Mouse (Mus musculus) heart, postnatal 4 days (tissue): ENCODE data around the gene Glb1. TPM values are rescaled to one million over a fixed set of nuclear protein-coding genes. Genes with fewer than 3 reads are reported as not detected.
"Not testable (repeated sequence)": the region's sequence is repeated elsewhere in the genome, so short reads cannot be mapped to it uniquely, and the experiment has no call there.

Experiments used
- DNase-seq: peaks from one replicate; pipeline ENCODE4 v3.0.0; 2021
- total RNA-seq, 2 experiments: library from RNA; stranded (reverse); gene quantifications; 2 replicates each; pipeline ENCODE4 v1.2.3; 2021

Gene Glb1
- total RNA-seq, 2 experiments from 2014 or later: 25.0 to 26.0 TPM

DNA sequence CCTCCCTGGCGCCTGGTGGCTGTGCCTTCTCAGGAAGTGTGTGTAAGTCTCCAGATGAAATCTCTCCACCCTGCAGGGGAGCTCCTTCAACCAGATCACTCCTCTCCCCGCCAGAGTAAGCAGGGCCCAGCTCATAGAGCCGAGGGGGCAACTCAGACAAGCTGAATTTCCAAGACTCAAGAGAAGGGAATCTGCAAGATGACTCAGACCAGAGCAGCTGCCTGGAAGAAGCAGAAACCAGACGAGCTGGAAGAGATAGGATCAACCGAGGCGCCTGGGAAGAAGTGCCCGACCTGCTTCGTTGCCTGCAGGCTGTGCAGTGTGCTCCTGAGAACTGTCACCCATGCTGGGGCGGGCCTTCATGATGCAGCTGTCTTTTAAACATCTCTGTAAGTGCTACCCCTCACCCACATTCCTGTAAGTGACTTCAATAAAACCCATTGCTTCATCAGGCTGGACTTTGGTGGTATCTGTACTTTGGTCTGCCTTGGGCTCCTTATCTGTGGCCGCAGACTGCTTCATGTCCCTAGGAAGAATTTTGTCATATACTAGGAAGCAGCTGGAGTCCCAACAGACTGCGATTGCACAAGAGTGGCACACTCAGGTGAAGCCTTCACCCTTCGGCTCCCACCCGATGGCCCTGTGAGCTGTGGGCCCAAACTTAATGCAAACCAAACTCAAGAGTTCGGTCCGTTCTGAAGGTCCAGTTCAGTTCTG is 102.0 kb downstream of the Glb1 start:
- DNase-seq: no peak

DNA sequence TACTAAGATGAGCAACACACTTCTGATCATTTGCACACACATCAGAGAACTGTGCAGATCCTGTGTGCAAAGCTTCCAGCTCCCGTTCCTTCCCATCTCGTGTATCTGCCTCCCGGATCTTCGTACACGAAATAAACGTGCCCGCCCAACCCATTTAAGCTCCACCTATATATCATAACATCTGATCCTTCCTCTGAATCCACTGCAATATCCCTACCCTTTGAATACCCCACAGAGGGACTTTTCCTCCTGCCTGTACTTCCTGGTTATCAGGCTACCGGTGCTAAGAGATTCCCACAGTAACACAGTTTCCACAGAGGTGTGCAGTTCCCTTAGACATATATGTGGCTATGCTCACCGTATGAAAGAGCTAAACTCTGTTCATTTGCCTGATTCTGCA is 103.9 kb downstream of the Glb1 start, which contains the start of gene Ccr4:
Ccr4 (minus strand) TSS at position 101 of the 400 bp plus-strand sequence.
- DNase-seq: no peak

GRCm38 (mm10) chr9:114506564-114506963 is 105.7 kb downstream of the Glb1 start:
- DNase-seq: no peak

DNA sequence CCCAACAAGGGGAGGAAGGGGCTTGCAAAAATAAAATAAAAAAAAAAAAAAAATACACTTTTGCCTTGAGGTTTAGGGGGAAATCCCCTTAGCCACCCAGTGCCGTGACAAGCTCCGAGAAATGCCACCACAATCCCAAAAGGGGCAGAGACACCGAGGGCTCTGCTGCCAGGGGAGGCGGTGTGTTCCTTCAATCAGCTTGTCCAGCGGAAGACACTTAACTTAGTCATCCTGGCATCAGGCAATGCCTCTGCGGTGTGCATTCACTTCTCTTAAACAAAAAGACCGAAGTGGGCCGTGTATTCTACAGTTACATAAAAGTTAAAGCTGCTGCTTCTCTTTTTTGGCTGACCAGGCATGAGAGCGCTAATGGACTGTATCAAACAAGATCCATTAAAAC is 106.5 kb downstream of the Glb1 start:
- DNase-seq: no peak

DNA sequence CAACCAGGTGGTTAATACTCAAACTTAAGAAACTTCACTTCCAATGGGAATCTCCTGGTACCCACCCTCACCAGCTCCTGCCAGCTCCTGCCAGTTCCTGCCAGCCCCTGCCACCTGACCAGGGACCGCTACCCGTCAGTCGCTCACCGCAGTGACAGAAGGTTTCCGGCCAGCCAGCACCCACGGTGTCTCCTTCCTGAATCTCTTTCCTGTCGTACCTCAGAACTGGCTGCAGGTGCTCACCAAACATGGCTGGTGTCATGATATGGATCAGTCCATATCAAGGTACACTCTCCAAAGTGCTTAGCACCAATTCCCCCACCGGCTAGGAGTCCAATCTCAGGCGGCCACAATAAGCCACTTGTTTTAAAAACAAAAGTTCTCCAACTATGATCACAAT is 108.9 kb downstream of the Glb1 start:
- no peak for DNase-seq

DNA sequence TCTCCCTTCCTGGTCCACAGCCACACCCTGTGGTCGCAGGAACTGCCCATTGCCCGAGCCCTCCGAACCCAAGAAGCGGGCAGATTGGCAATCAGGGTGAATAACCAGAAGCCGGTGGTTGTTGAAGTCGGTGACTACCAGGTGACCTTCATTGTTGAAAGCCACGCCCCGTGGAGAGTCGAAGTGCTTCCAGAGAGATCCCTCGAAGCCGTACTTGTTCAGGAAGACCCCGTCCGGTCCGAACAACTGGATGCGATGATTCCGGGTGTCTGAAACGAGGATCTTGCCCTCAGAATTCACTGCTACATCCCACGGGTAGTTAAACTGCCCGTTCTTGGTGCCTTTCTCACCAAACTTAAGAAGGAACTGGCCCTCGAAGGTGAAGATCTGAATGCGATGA is 112.0 kb downstream of the Glb1 start:
- no peak for DNase-seq

GRCm38 (mm10) chr9:114515364-114515763 is 114.5 kb downstream of the Glb1 start, which contains the start of gene C130032M10Rik:
Gene C130032M10Rik, plus strand, starts transcription at chr9:114515697.
- no peak for DNase-seq

DNA sequence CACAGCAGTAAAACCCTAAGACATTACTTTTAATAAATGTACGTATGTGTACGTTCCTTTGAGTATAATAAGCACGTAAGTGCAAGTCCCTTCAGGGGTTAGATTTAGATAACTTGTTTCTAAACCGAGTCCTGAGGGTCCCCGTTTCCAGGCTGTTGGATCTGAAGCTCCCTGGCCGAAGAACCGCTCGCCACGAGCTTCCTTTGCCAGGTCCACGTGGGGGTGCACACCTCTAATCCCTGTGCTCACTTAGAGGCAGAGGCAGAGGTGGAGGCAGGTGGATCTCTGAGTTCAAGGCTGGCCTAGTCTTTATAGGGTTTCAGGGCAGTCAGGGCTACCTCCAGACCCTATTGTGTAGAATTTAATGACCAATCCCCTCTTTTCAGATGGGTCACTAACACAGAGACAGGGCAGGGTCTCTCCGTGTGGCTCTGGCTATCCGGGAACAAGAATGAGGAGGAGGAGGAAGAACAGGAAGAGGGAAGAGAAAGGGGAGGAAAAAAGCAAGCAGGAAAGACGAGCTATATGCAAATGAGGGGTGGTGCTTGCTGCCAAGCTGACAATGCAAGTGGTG is 117.1 kb downstream of the Glb1 start:
- no peak for DNase-seq

- no peak for DNase-seq
These were observed 118.1 kb downstream of the Glb1 start for GRCm38 (mm10) chr9:114518812-114519477.

GRCm38 (mm10) chr9:114520529-114520928 is 119.7 kb downstream of the Glb1 start:
- DNase-seq: not testable (repeated sequence)

DNA sequence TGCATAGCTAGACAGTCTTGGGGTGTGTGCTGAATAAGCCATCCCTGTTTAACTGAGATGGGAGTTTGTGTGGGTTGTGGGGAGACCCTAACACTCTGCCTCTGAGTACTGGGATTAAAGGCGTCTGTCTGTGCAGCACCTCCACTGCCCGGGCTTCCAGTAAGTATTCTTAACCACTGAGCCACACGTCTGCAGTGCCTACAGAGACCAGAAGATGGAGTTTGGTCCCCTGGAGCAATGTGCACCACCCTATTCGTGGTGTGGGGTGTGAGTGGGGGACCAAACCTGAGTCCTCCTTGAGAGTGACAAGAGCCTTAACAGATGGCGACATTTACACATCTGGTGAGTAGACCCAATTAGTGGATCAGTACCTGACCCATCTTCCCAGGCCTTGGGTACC is 121.2 kb downstream of the Glb1 start:
- no peak for DNase-seq

DNA sequence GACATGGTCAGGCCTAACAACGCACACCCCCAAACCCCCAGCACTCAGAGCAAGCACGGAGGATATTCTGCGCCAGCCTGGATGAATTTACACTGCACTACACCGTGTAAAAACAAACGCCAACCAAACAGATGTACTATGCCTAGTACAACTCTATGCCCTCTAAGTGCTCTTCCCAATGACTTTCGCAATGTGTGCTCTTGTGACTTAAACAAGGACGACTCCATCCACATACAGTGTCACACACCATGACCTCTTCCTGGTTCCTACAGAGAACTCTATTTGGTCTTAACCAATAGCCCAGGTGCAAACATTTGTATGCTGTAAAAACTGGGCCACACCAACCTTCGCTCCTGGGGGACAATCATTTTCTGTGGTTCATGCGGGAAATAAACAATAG is 121.6 kb downstream of the Glb1 start:
- DNase-seq: no peak

Other genes starting within 250 kb of the Glb1 start
- not detected for gene Bcl2a1c, start 70.9 kb upstream of the Glb1 start, total RNA-seq
- gene Crtap, start 10.4 kb upstream of the Glb1 start, total RNA-seq: 10 to 100 TPM; 69.7 to 79.2 TPM
- gene Tmppe, start within 50 bp of the Glb1 start, total RNA-seq: 1 to 10 TPM; 5.8 to 6.6 TPM
- gene Ccr4, start 103.8 kb downstream of the Glb1 start, total RNA-seq: not detected
- not detected for gene C130032M10Rik, start 114.6 kb downstream of the Glb1 start, total RNA-seq
- gene Trim71, start 163.3 kb downstream of the Glb1 start, total RNA-seq: not detected
- 10 to 100 TPM; 30.8 to 31.3 TPM for gene Cnot10, start 239.1 kb downstream of the Glb1 start, total RNA-seq